In genomic region chr19:47472881-47473400, GRCm38 (mm10) we compare ENCODE assay signal across 9 mouse cellular contexts. TPM values are rescaled to one million over a fixed set of nuclear protein-coding genes. Genes with fewer than 3 reads are reported as not detected.
DNase-seq lines count a peak whose midpoint lies in the region; ATAC-seq lines count a peak whose summit lies in the region.
"Had no signal": no experiment of that assay in that cellular context is flagged by ENCODE, and none has a peak within 500 bp of the region (broad histone marks: within the 10 kb centered on the region; RNA-seq: fewer than 3 reads in every experiment).

No protein-coding gene starts in this region.

- no peak overlapping the region for H3K4me2 ChIP-seq in embryonic facial prominence, embryonic 11.5 days (ENCODE audit: low read depth, low read length)
- H3K4me2 ChIP-seq in limb, embryonic 12.5 days, result no peak overlapping the region
- H3K4me2 ChIP-seq: embryonic facial prominence, embryonic 15.5 days had no signal

- H3K4me1 ChIP-seq in embryonic facial prominence, embryonic 11.5 days (ENCODE audit: control insufficient read depth, insufficient read depth, low read length), result no peaks in the 10 kb centered on the region
- peaks cover 7% of the 10 kb centered on the region for H3K4me1 ChIP-seq in embryonic facial prominence, embryonic 10.5 days
- H3K4me1 ChIP-seq in limb, embryonic 12.5 days (replicated peaks), result peaks cover 7% of the 10 kb centered on the region

- whole genome bisulfite sequencing in embryonic facial prominence, embryonic 11.5 days, result 76% methylated on average over 15 of the region's 15 CpGs
- WGBS in embryonic facial prominence, embryonic 10.5 days, result 76% methylated on average over 15 of the region's 15 CpGs
- 33% methylated on average over 15 of the region's 15 CpGs for WGBS in limb, embryonic 12.5 days

- no peaks in the 10 kb centered on the region for H3K36me3 ChIP-seq in embryonic facial prominence, embryonic 11.5 days (replicated peaks; ENCODE audit: control insufficient read depth, insufficient read depth, low read depth, low read length)
- no peaks in the 10 kb centered on the region for H3K36me3 ChIP-seq in embryonic facial prominence, embryonic 10.5 days (replicated peaks)
- no peaks in the 10 kb centered on the region for H3K36me3 ChIP-seq in limb, embryonic 12.5 days
- H3K36me3 ChIP-seq: embryonic facial prominence, embryonic 15.5 days had no signal

- ATAC-seq in embryonic facial prominence, embryonic 11.5 days (replicated peaks; ENCODE audit: insufficient number of reproducible peaks, low FRiP score, low TSS enrichment, low read depth), result peak; percentile 72; the same call in 1 of the 2 replicates
- ATAC-seq in limb, embryonic 12.5 days (ENCODE audit: insufficient number of reproducible peaks, insufficient read depth, low FRiP score, low TSS enrichment, low read depth), result 0 out of 2 replicates have a peak, but pooled peaks have one; percentile 31

- H3K27me3 ChIP-seq in embryonic facial prominence, embryonic 11.5 days (ENCODE audit: control insufficient read depth, insufficient read depth, low read length), result no peaks in the 10 kb centered on the region
- no peaks in the 10 kb centered on the region for H3K27me3 ChIP-seq in embryonic facial prominence, embryonic 10.5 days (replicated peaks; ENCODE audit: low read depth, poor library complexity, severe bottlenecking)
- no peaks in the 10 kb centered on the region for H3K27me3 ChIP-seq in limb, embryonic 12.5 days
- H3K27me3 ChIP-seq: embryonic facial prominence, embryonic 15.5 days had no signal

- no peak overlapping the region for H3K27ac ChIP-seq in embryonic facial prominence, embryonic 11.5 days (replicated peaks; ENCODE audit: low read depth, low read length)
- no peak overlapping the region for H3K27ac ChIP-seq in embryonic facial prominence, embryonic 10.5 days (replicated peaks)
- H3K27ac ChIP-seq in limb, embryonic 12.5 days, result no peak overlapping the region
- H3K27ac ChIP-seq: embryonic facial prominence, embryonic 15.5 days had no signal

- H3K9me3 ChIP-seq in embryonic facial prominence, embryonic 11.5 days (replicated peaks; ENCODE audit: control insufficient read depth, low read length), result no peaks in the 10 kb centered on the region
- H3K9me3 ChIP-seq in embryonic facial prominence, embryonic 10.5 days, result no peaks in the 10 kb centered on the region
- no peaks in the 10 kb centered on the region for H3K9me3 ChIP-seq in limb, embryonic 12.5 days
- H3K9me3 ChIP-seq: embryonic facial prominence, embryonic 15.5 days had no signal

- no peak for DNase-seq in embryonic facial prominence, embryonic 11.5 days (ENCODE audit: low spot score)
- DNase-seq in embryonic facial prominence, embryonic 10.5 days (ENCODE audit: low spot score), result no peak
- peak; percentile 52 for DNase-seq in ovary, postnatal 36 days (ENCODE audit: low spot score)
- no peak for DNase-seq in ovary, postnatal 14 days (ENCODE audit: low spot score)
- DNase-seq in right cerebral cortex, postnatal 14 days, result no peak
- DNase-seq in right cerebral cortex, adult 18-20 months, result no peak
- no peak for DNase-seq in kidney, postnatal 14 days

- H3K9ac ChIP-seq in embryonic facial prominence, embryonic 11.5 days (replicated peaks; ENCODE audit: low read length), result no peak overlapping the region
- H3K9ac ChIP-seq in limb, embryonic 12.5 days (replicated peaks), result no peak overlapping the region
- H3K9ac ChIP-seq: embryonic facial prominence, embryonic 15.5 days had no signal

- no peak overlapping the region for H3K4me3 ChIP-seq in embryonic facial prominence, embryonic 11.5 days (ENCODE audit: low read depth, low read length)
- H3K4me3 ChIP-seq in embryonic facial prominence, embryonic 10.5 days, result no peak overlapping the region
- H3K4me3 ChIP-seq in limb, embryonic 12.5 days (replicated peaks), result no peak overlapping the region
- H3K4me3 ChIP-seq: embryonic facial prominence, embryonic 15.5 days had no signal

RNA-seq across cellular contexts. Expression of gene Sh3pxd2a, which starts 8.7 kb away (rescaled TPM):
- 7.4 and 9.1 TPM in 2 replicates for polyA plus RNA-seq in embryonic facial prominence, embryonic 11.5 days (2014; fragmentation: Nextera tagmentation; extraction: Ambion mirVana)
- 2.6 and 2.9 TPM in 2 replicates for polyA plus RNA-seq in embryonic facial prominence, embryonic 10.5 days (2016; fragmentation: Nextera tagmentation; extraction: Ambion mirVana)
- polyA plus RNA-seq in limb, embryonic 12.5 days (2016; fragmentation: Nextera tagmentation; extraction: Ambion mirVana), result 6.8 and 7.7 TPM in 2 replicates
